Mouse (Mus musculus): ENCODE results near the gene Qrfp. TPM values are rescaled to one million over a fixed set of nuclear protein-coding genes. Genes with fewer than 3 reads are reported as not detected.

Gene Qrfp
- polyA plus RNA-seq, 1 experiment from 2014 or later: 0.04 TPM

DNA sequence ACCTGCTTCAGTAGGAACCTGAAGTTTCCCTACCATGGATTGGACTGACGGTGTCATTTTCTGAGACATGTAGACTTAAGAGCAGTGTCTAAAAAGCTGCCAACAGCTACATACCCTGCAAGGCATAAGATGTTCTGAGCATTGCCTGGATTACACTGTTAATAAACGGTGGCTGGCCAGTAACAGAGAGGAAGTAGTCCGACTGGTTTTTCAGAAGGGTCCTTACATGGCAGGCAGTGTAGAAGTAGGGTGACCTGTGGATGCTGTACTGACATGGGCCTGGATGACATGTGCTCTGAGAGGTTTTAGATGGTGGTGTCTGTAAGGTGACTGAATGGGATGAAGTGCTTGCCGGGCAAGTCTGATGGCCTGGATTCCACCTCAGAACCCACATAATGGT, 42.6 kb downstream of the Qrfp start:
- no peak overlapping the region for H3K4me3 ChIP-seq
- no peaks in the 10 kb centered on the region for H3K27me3 ChIP-seq
- no peak overlapping the region for H3K4me2 ChIP-seq
- peaks cover 91% of the 10 kb centered on the region for H3K4me1 ChIP-seq (replicated peaks)
- no peaks in the 10 kb centered on the region for H3K9me3 ChIP-seq (replicated peaks)
- H3K27ac ChIP-seq: peak overlapping the region; percentile 91
- WGBS: 57% methylated on average over 4 of the region's 4 CpGs
- H3K36me3 ChIP-seq: no peaks in the 10 kb centered on the region
- no peak overlapping the region for H3K9ac ChIP-seq
- no peak for ATAC-seq (replicated peaks; ENCODE audit: insufficient number of reproducible peaks, insufficient read depth, low FRiP score, low read depth)

DNA sequence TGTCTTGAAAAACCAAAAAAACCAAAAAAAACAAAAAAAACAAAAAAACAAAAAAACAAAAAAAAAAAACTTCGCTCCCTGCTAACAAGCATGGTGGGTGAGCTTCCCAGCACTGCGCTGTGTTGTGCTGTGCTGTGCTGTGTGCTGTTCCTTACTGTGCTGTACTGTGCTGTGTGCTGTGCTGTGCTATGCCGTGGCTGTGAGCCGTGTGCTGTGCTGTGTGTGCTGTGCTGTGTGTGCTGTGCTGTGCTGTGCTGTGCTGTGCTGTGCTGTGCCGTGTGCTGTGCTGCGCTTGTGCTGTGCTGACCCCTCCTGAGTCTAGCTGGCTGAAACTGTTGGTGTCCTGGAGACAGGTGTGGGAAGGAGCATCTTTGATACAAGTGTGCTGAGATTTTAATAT, 43.3 kb downstream of the Qrfp start:
- Histone ChIP-seq H3K27me3 (no peaks in the 10 kb centered on the region), H3K9me3 (replicated peaks) (no peaks in the 10 kb centered on the region), H3K4me3 (no peak overlapping the region), H3K9ac (no peak overlapping the region), H3K4me2 (no peak overlapping the region), H3K27ac (0 out of 2 replicates have a peak overlapping the region, but pooled peaks have one; percentile 91), H3K36me3 (no peaks in the 10 kb centered on the region), H3K4me1 (replicated peaks) (peaks cover 92% of the 10 kb centered on the region)
- WGBS: 94% methylated on average over 6 of the region's 6 CpGs
- no peak for ATAC-seq (replicated peaks; ENCODE audit: insufficient number of reproducible peaks, insufficient read depth, low FRiP score, low read depth)

DNA sequence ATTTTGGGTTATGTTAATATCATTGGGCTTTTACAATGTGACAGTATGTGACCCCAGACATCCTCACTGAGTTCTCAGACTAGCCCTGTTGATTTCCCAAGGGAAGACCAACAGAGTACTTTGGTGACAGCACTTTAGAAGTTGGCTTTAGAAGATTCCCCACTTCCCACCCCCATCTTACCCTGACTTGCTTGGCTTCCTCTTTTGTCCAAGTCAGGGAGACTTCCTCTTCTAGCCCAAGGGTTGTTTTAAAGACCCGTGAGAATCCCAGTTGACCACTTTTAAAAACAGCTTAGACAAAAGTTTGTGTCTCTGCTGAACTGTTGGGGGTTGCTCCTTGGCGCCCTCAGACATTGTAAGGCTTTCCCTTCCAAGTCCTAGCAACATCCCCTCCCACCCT, 47.1 kb downstream of the Qrfp start:
- H3K4me2 ChIP-seq: peak overlapping the region; percentile 86
- H3K4me1 ChIP-seq (replicated peaks): peaks cover 73% of the 10 kb centered on the region
- no peak overlapping the region; the same call in 1 of the 2 replicates for H3K4me3 ChIP-seq
- WGBS: 33% methylated on average over 2 of the region's 2 CpGs
- H3K9me3 ChIP-seq (replicated peaks): no peaks in the 10 kb centered on the region
- no peaks in the 10 kb centered on the region for H3K27me3 ChIP-seq
- H3K9ac ChIP-seq: no peak overlapping the region
- ATAC-seq (replicated peaks; ENCODE audit: insufficient number of reproducible peaks, insufficient read depth, low FRiP score, low read depth): no peak
- H3K27ac ChIP-seq: peak overlapping the region; percentile 68
- no peaks in the 10 kb centered on the region for H3K36me3 ChIP-seq

DNA sequence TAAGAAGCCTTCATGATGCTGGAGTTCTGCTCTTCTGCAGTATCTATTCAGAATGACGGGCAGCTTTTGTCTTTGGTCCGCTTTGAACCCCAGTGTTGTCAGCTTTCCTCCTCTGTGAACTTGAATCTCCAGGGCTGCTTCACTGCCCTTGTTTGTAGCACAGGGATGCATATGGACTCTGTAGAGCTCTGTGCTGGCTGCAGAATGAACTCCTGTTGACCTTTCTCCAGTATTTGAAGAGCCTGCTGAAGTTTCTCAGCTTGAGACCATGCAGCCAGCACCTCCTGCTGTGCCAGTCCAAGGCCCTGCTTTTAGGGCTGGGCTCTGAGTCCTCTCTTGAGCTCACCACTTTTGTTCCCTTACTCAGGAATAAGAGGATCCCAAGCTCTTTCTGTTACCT, 47.5 kb downstream of the Qrfp start:
- Histone ChIP-seq H3K4me3 (0 out of 2 replicates have a peak overlapping the region, but pooled peaks have one; percentile 6), H3K36me3 (no peaks in the 10 kb centered on the region), H3K4me2 (peak overlapping the region; percentile 86), H3K4me1 (replicated peaks) (peaks cover 71% of the 10 kb centered on the region), H3K27me3 (no peaks in the 10 kb centered on the region), H3K9ac (peak overlapping the region; percentile 25; the same call in 1 of the 2 replicates), H3K9me3 (replicated peaks) (no peaks in the 10 kb centered on the region), H3K27ac (peak overlapping the region; percentile 68)
- WGBS: 19% methylated on average over 2 of the region's 2 CpGs
- ATAC-seq (replicated peaks; ENCODE audit: insufficient number of reproducible peaks, insufficient read depth, low FRiP score, low read depth): no peak

DNA sequence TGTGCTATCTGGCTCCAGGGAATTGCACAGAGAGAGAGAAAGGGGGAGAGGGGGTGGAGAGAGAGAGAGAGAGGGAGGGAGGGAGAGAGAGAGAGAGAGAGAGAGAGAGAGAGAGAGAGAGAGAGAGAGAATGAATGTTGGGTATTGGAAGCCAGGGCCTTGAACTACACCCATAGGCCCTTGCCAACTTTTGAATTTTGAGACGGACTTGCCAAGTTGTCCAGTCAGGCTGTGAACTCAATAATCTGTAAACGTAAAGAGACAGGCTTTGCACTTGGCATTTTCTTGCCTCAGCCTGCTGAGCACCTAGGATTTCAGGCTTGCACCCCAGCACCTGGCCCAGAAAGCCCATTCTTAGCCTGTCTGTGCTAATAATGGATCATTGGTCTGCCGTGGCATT, 48.2 kb downstream of the Qrfp start:
- 22% methylated on average over 3 of the region's 3 CpGs for WGBS
- H3K9me3 ChIP-seq (replicated peaks): no peaks in the 10 kb centered on the region

DNA sequence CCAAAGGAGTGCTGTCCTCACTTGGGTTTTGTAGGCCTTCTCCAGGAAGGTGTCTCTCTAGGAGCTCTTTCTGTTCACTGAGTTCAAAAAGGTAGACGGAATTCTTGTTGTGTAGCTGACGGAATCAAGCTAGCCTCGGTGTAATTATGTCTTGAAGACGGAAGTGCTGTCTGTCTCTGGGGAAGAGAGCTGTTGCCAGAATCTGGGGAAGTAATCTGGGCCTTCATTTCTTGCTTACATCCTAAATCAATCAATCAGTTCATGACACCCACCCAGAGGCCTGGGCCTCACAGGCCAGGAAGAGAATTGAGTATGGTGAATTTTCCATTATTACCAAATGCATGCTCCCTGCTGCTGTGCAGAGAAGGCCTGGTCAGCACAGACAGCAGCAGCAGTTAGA, 48.8 kb downstream of the Qrfp start:
- 6% methylated on average over 4 of the region's 4 CpGs for WGBS
- no peak for ATAC-seq (replicated peaks; ENCODE audit: insufficient number of reproducible peaks, insufficient read depth, low FRiP score, low read depth)
- Histone ChIP-seq H3K4me2 (peak overlapping the region; percentile 86), H3K9me3 (replicated peaks) (no peaks in the 10 kb centered on the region), H3K27ac (peak overlapping the region; percentile 98), H3K9ac (peak overlapping the region; percentile 99), H3K4me3 (peak overlapping the region; percentile 93), H3K27me3 (no peaks in the 10 kb centered on the region), H3K4me1 (replicated peaks) (peaks cover 68% of the 10 kb centered on the region), H3K36me3 (no peaks in the 10 kb centered on the region)

More for the DNA sequence above, 48.2 kb downstream of the Qrfp start:
- Histone ChIP-seq H3K27me3 (no peaks in the 10 kb centered on the region), H3K36me3 (no peaks in the 10 kb centered on the region), H3K4me3 (peak overlapping the region; percentile 93), H3K4me2 (peak overlapping the region; percentile 86), H3K27ac (peak overlapping the region; percentile 98), H3K4me1 (replicated peaks) (peaks cover 70% of the 10 kb centered on the region), H3K9ac (peak overlapping the region; percentile 30)
- no peak for ATAC-seq (replicated peaks; ENCODE audit: insufficient number of reproducible peaks, insufficient read depth, low FRiP score, low read depth)

DNA sequence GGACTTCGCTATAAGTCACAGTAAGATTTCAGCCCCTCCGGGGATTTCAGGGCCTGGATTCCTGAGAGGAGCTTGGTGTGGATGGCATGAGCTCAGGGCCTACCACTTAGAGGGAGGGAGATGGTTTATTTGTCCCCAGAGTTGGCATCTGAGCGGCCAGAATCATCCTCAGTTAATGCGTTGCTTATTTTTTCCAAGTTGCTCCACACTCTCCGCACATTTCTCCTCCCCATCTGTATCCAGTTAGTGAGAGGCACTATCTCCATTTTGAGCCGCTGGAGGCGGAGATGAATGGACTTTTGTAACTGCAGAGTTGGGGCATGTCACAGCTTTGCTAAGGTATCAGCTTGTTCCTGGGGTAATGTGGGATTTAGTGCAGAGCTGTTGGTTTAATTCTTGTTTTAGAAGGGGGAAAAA, 49.3 kb downstream of the Qrfp start:
- Histone ChIP-seq H3K9me3 (replicated peaks) (no peaks in the 10 kb centered on the region), H3K27ac (peak overlapping the region; percentile 98), H3K4me3 (peak overlapping the region; percentile 93), H3K36me3 (no peaks in the 10 kb centered on the region), H3K4me1 (replicated peaks) (peaks cover 65% of the 10 kb centered on the region), H3K4me2 (peak overlapping the region; percentile 86), H3K9ac (peak overlapping the region; percentile 99), H3K27me3 (no peaks in the 10 kb centered on the region)
- no peak for ATAC-seq (replicated peaks; ENCODE audit: insufficient number of reproducible peaks, insufficient read depth, low FRiP score, low read depth)
- 5% methylated on average over 7 of the region's 7 CpGs for WGBS

DNA sequence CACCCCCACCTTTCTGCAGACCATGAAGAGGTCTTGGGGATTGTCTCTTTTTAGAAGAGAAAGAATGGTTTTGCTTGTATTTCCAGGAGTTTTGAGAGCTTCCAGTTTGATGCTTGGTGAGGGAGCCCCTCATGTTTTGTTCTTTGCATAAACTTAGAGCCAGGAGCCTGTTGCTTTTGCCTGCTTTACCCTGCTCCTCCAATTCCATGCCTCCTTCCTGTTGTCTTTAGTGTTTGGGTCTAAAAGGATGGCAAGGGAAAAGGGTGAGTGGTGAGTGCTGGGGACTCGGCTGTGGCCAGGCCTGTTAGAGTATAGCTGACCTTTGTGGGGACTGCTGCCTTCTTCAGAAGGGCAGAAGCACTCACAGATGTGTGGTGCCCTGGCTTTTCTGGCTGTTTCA, 49.9 kb downstream of the Qrfp start:
- Histone ChIP-seq H3K9ac (peak overlapping the region; percentile 99), H3K4me1 (replicated peaks) (peaks cover 58% of the 10 kb centered on the region), H3K4me3 (peak overlapping the region; percentile 93), H3K36me3 (no peaks in the 10 kb centered on the region), H3K27me3 (no peaks in the 10 kb centered on the region), H3K4me2 (peak overlapping the region; percentile 86), H3K27ac (peak overlapping the region; percentile 98), H3K9me3 (replicated peaks) (no peaks in the 10 kb centered on the region)
- WGBS: 0% methylated on average over 1 of the region's 1 CpGs
- ATAC-seq (replicated peaks; ENCODE audit: insufficient number of reproducible peaks, insufficient read depth, low FRiP score, low read depth): no peak

DNA sequence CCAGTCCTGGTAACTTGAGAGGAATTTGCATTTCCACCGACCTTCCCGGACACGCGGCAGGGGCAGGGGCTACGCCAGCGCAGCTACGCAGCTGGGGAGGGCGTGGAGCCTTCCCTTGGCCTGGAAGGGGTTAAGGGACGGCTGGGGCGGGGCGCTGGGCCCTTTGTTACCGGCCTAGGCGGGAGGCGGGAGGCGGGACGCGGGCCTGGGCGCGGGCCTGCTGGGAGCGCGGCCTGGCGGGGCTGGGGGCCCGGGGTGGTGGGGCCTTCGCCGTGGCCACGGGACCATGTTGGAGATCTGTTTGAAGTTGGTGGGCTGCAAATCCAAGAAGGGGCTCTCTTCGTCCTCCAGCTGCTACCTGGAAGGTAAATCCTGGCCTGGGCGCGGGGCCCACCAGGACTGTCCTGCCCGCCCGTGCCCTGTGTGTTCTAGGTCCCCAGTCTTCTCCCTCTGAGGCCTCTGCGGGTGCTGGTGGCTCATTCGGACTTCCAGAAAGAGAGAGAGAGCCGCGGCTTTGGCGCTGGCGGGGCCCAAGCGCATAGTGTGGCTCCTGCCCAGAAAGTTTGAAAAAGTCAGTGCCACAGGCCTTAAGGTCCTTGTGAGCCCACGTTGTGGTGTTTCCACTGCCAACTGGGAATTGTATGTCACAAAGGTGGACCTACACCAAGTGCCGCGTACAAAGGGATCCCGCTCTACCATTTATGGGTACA, 50.5 kb downstream of the Qrfp start:
- peak overlapping the region; percentile 86 for H3K4me2 ChIP-seq
- H3K27ac ChIP-seq: peak overlapping the region; percentile 98
- peak; percentile 92 for ATAC-seq (replicated peaks; ENCODE audit: insufficient number of reproducible peaks, insufficient read depth, low FRiP score, low read depth)
- H3K9ac ChIP-seq: peak overlapping the region; percentile 99
- H3K4me1 ChIP-seq (replicated peaks): peaks cover 55% of the 10 kb centered on the region
- peak overlapping the region; percentile 93 for H3K4me3 ChIP-seq
- no peaks in the 10 kb centered on the region for H3K27me3 ChIP-seq
- WGBS: under 1% methylated on average over 42 of the region's 42 CpGs
- H3K9me3 ChIP-seq (replicated peaks): no peaks in the 10 kb centered on the region
- H3K36me3 ChIP-seq: no peaks in the 10 kb centered on the region

DNA sequence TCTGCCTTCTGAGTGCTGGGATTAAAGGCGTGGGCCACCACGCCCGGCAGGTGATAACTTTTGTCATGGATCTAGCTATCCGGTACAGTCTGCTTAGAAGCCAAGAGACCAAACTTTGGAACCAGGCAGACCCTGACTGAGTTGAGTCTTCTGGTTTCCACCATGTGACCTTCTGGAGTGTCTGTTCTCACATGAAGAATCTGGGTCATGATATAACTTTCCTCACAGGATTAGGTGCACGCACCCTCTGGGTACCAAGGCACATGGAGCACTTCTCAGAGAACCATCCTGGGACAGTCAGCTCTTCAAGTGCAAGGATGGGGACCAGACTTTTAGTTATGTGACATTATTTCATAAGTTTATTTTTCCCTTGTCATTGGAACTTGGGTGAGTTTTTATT, 51.4 kb downstream of the Qrfp start:
- peaks cover 46% of the 10 kb centered on the region for H3K4me1 ChIP-seq (replicated peaks)

DNA sequence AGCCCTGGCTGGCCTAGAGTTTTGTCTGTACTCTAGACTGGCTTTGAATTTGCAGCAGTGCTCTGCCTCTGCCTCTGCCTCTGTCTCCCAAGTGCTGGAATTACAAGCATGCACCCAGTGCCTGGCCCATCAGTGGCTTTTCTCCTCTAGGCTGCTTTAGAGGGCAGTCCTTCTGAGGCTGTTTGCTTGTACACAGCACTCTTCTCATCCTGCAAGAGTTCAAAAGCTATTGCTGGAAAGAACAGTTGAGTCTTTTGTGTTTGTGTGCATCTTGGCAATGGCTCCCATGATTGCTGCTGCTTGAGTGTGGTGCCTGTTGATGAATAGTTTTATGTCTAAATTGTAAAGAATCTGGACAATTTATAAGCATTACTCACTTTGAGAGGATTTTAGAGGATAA, 52.9 kb downstream of the Qrfp start:
- H3K4me3 ChIP-seq: no peak overlapping the region
- no peak overlapping the region for H3K9ac ChIP-seq
- H3K4me1 ChIP-seq (replicated peaks): peaks cover 38% of the 10 kb centered on the region
- no peaks in the 10 kb centered on the region for H3K9me3 ChIP-seq (replicated peaks)
- H3K27me3 ChIP-seq: no peaks in the 10 kb centered on the region
- H3K36me3 ChIP-seq: no peaks in the 10 kb centered on the region
- ATAC-seq (replicated peaks; ENCODE audit: insufficient number of reproducible peaks, insufficient read depth, low FRiP score, low read depth): no peak; the same call in 1 of the 2 replicates
- peak overlapping the region; percentile 73 for H3K27ac ChIP-seq
- H3K4me2 ChIP-seq: no peak overlapping the region

More for the DNA sequence above, 51.4 kb downstream of the Qrfp start:
- no peaks in the 10 kb centered on the region for H3K36me3 ChIP-seq
- H3K4me3 ChIP-seq: peak overlapping the region; percentile 93
- no peaks in the 10 kb centered on the region for H3K27me3 ChIP-seq
- H3K9me3 ChIP-seq (replicated peaks): no peaks in the 10 kb centered on the region
- no peak for ATAC-seq (replicated peaks; ENCODE audit: insufficient number of reproducible peaks, insufficient read depth, low FRiP score, low read depth)
- peak overlapping the region; percentile 98 for H3K27ac ChIP-seq
- peak overlapping the region; percentile 99; the same call in 1 of the 2 replicates for H3K9ac ChIP-seq
- H3K4me2 ChIP-seq: peak overlapping the region; percentile 86
- WGBS: 84% methylated on average over 5 of the region's 5 CpGs

All from heart, embryonic 15.5 days (tissue).